Mouse (Mus musculus): ENCODE data around the gene Prdx6.

Gene Prdx6

GRCm38 (mm10) chr1:161250604-161251416, at the start of gene Prdx6:
Prdx6 (minus strand) TSS chr1:161251219.
- peak; percentile 86 for DNase-seq

GRCm38 (mm10) chr1:161288256-161288655, 37.2 kb upstream of the Prdx6 start:
- no peak for DNase-seq

- peak; percentile 67 for DNase-seq
Measured at GRCm38 (mm10) chr1:161286726-161287310, 35.8 kb upstream of the Prdx6 start.

- no peak for DNase-seq
Measured at GRCm38 (mm10) chr1:161281054-161281688, 30.2 kb upstream of the Prdx6 start.

- DNase-seq = no peak
Measured at GRCm38 (mm10) chr1:161279244-161279908, 28.4 kb upstream of the Prdx6 start.

GRCm38 (mm10) chr1:161273486-161273885, 22.5 kb upstream of the Prdx6 start:
- peak; percentile 34 for DNase-seq

- DNase-seq = no peak
Measured at GRCm38 (mm10) chr1:161271461-161271810, 20.4 kb upstream of the Prdx6 start.

GRCm38 (mm10) chr1:161270776-161271460, 19.9 kb upstream of the Prdx6 start:
- no peak for DNase-seq

- DNase-seq = peak; percentile 44
Measured at GRCm38 (mm10) chr1:161269346-161269745, 18.3 kb upstream of the Prdx6 start.

- DNase-seq = no peak
Measured at GRCm38 (mm10) chr1:161268884-161269283, 17.9 kb upstream of the Prdx6 start.

- no peak for DNase-seq
Measured at GRCm38 (mm10) chr1:161268116-161268515, 17.1 kb upstream of the Prdx6 start.

GRCm38 (mm10) chr1:161264961-161265360, 13.9 kb upstream of the Prdx6 start:
- DNase-seq = no peak

GRCm38 (mm10) chr1:161263584-161263983, 12.6 kb upstream of the Prdx6 start:
- no peak for DNase-seq

- DNase-seq = no peak
Measured at GRCm38 (mm10) chr1:161262542-161262941, 11.5 kb upstream of the Prdx6 start.

GRCm38 (mm10) chr1:161260761-161261160, 9.7 kb upstream of the Prdx6 start:
- DNase-seq = no peak

GRCm38 (mm10) chr1:161259142-161259541, 8.1 kb upstream of the Prdx6 start:
- no peak for DNase-seq

- DNase-seq = no peak
Measured at GRCm38 (mm10) chr1:161258331-161258730, 7.3 kb upstream of the Prdx6 start.

- no peak for DNase-seq
Measured at GRCm38 (mm10) chr1:161256918-161257317, 5.9 kb upstream of the Prdx6 start.

- DNase-seq = no peak
Measured at GRCm38 (mm10) chr1:161254361-161254760, 3.3 kb upstream of the Prdx6 start.

- no peak for DNase-seq
Measured at GRCm38 (mm10) chr1:161252901-161253300, 1.9 kb upstream of the Prdx6 start.

GRCm38 (mm10) chr1:161252365-161252764, 1.3 kb upstream of the Prdx6 start:
- no peak for DNase-seq

GRCm38 (mm10) chr1:161251417-161252265, 622 bp upstream of the Prdx6 start:
- DNase-seq = no peak

All from right cerebral cortex, adult 18-20 months (tissue).